Mouse (Mus musculus): Measurements from ENCODE around the gene Gm867. TPM values are rescaled to one million over a fixed set of nuclear protein-coding genes. Genes with fewer than 3 reads are reported as not detected.

Gm867 gene
- 0.62 and 0.66 TPM in 2 replicates for polyA plus RNA-seq (2015; fragmentation: Nextera tagmentation; extraction: Ambion mirVana)

DNA sequence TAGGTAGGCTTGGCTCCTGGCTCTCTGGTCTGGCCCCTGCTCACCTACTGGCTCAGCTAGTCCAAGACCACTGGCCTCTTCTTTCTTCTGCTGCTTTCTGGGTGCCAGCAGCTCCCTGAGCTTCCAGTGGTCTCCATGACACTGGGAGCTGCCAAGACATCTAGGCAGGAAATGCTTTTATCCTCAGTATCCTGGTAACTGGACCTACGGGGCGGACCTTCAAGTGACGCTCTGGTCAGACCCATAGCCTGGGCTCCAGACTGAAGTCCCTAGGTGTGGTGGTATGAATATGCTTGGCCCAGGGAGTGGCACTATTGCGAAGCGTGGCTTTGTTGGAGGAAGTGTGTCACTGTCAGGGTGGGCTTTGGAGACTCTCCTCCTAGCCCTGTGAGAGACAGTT is at the start of gene Gm867:
Gene Gm867 (minus strand): TSS at position 153 of the 400 bp plus-strand sequence.

DNA sequence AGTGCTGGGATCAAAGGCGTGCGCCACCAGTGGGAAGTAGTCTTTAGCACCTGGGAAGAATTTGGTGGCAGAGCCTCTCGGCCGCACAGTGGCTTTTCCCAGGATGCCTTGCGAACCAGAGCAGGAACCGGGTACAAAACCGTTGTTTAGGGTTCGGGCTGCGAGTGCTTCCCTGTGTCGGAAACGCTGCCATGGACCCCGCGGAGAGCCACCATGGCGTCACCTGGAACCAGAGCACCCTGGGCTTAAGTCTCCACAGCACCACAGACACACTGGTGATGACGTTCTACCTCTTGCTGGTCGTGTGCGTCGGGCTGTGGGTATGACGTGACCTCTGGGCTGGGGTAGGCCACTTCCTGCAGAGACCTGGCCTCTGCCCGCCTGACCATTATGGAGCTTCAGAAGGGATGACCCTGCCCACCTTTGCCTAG is 13.9 kb upstream of the Gm867 start, which contains the start of gene Gm5134:
Gene Gm5134 (plus strand): TSS at position 134 of the 431 bp plus-strand sequence.

DNA sequence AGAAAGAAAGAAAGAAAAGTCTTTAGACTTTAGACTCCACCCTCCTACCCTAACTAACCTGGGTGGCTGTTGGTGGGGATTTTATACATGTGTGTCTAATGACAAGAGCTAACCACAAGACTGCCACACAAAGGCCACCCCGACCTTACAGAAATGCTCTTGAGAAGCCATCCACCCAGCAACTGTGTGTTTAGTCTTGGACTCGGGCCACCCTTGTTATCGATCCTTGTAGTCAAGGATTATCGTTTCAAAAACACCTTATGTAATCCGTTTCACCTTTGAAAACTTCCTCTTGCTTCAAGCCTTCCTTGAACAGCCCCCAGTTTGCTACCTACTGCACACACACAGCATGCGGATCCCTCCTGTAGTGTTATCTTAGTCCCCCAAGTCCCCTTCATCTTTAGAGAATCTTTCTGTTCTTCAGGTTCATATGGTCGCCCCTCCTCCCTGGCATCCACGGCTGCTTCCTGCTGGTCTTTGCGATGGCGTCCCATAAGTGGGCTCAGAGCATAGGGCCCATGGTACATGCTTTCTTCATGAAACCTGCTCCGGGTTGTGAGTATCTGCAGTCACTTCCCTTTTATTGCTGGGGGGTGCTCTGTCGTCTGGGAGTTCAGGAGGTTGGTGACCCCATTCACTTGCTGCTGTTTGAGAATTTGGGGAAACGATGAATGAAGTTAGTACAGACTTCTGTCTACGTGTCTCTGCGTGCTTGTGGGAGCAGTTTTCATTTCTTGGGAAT is 2.4 kb upstream of the Gm867 start, which contains the start of gene Vpreb3:
Gene Vpreb3 (plus strand): TSS at position 322 of the 742 bp plus-strand sequence.

DNA sequence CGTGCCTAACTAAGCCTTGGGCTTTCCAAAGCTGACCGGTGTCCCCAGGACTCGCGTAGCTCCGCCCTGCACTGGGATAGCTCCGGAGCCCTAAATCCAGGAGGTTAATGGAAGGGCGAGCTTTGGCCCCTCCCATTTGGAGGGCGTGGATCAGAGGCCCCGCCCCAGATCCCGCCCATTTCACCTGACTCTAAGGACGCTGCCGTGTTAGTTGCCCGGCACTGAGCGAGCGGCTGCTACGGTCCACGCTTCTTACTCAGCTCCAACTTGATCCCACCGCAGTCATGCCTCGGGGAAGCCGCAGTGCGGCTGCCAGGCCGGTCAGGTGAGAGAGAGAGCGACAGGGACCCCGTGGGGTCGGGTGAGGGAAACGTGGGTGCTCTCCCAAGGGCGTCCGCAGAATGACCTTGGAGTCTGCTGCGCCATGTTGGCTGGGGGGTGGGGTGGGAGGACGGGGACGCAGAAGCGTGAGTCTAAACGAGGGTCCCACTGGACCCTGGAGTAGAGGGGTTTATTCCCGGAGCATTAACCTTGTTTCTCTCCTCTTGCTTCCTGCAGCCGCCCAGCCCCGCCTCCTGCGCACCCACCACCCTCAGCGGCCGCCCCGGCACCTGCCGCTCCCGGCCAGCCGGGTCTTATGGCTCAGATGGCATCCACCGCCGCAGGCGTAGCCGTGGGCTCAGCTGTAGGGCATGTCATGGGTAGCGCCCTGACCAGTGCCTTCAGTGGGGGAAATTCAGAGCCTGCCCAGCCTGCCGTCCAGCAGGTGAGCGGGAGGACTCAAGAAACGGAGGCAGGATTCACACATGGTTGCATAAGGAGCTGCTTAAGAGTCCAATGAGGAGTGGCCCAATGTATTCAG is 4.6 kb downstream of the Gm867 start, which contains the start of gene Mmp11:
Gene Mmp11 (minus strand): TSS at position 817 of the 862 bp plus-strand sequence.

DNA sequence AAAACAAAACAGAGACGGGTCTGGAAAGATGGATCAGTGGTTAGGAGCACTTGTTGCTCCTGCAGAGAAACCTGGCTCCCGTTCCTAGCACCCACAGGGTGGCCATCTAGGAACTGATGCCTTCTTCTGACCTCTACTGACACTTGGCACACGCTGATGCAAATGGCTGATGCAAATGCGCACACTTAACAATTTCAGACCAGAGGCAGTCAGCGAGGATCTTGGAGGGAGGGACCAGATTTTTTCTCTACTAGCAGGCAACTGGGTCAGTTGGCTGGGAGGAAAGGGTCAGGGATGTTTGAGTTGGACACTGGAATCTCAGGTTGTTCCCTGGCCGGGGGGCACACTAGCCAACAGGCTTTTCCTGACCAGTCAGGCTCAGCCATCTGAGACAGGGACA is 7.6 kb downstream of the Gm867 start, which contains the start of gene Chchd10:
Gene Chchd10 (plus strand): TSS at position 240 of the 400 bp plus-strand sequence.

DNA sequence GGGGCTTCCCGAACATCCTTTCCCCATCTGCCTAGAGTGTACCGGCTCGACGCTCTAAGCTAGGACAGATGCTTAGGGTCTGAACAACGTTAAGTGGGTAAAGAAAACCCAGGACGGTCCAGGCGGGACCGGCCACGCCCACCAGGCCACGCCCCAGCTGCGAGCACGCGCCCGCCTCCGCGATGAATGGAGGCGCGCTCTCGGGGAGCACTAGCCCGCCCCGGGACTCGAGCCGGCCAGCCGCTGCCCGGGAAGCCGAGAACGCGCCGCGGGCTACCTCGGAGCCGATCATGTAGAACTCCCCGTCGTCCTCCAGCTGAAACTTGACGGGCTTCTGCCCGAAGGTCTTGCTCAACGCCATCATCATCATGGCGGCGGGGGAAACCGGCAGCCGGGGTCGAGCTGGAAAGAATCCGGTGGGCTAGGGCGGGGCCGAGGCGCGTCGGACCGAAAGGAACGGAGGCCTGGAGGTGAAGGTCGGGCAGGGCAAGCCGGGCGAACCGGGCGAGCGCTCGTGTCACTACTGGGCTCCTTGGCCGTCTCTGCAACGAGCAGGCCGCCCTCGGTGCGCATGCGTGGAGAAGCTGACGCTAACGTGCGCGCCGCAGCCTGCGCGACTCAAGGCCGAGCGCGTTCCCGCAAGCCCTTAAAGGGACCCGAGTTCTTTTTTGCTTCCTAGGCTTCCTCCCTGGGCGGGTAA is 19.3 kb downstream of the Gm867 start, which contains the start of gene Smarcb1:
Gene Smarcb1 (minus strand): TSS at position 592 of the 700 bp plus-strand sequence.

DNA sequence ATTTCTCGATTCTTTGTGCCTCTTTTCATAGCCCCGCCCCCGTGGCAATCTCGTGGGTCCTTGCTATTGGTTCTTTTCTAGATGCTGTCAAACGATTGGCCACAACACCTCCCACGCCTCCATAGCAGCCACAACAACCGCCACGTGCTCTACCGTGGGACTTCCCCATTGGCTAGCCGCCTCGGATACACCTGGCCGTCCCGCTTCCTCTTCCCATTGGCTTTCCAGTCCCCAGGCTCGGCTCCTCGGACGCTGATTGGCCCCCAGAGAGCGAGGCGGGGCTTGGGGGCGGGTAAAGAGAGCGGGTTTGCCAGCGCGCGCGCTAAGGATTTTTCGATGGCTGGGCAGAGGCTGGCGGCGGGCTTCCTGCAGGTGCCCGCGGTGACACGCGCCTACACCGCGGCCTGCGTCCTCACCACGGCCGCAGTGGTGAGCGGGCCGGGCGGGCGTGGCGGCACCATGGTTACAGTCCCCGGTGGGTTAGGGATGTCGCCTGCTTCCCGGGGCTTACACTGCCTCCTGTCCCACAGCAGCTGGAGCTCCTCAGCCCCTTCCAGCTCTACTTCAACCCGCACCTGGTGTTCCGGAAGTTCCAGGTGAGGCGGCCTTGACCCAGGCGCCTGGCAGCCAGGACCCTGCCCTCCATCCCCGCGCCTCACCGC is 47.3 kb downstream of the Gm867 start, which contains the start of gene Derl3:
Gene Derl3 (plus strand): TSS at position 325 of the 662 bp plus-strand sequence.

Other genes with a start within 250 kb of the Gm867 start
- 21.4 and 25.9 TPM in 2 replicates for gene Cabin1, start 176.3 kb downstream of the Gm867 start, polyA plus RNA-seq (2015; fragmentation: Nextera tagmentation; extraction: Ambion mirVana)
- 81.4 and 106 TPM in 2 replicates for gene Ddt, start 167.3 kb downstream of the Gm867 start, polyA plus RNA-seq (2015; fragmentation: Nextera tagmentation; extraction: Ambion mirVana)
- 0.22 TPM in 1 of 2 replicates, not detected in the other for gene Gm20441, start 159.7 kb downstream of the Gm867 start, polyA plus RNA-seq (2015; fragmentation: Nextera tagmentation; extraction: Ambion mirVana)
- 12.6 and 16.8 TPM in 2 replicates for gene Gstt3, start 159.3 kb downstream of the Gm867 start, polyA plus RNA-seq (2015; fragmentation: Nextera tagmentation; extraction: Ambion mirVana)
- 18.9 and 26.1 TPM in 2 replicates for gene Gstt1, start 142.1 kb downstream of the Gm867 start, polyA plus RNA-seq (2015; fragmentation: Nextera tagmentation; extraction: Ambion mirVana)
- not detected in 2 replicates for gene Gstt4, start 118.1 kb downstream of the Gm867 start, polyA plus RNA-seq (2015; fragmentation: Nextera tagmentation; extraction: Ambion mirVana)
- 39.0 and 42.7 TPM in 2 replicates for gene Gstt2, start 103.2 kb downstream of the Gm867 start, polyA plus RNA-seq (2015; fragmentation: Nextera tagmentation; extraction: Ambion mirVana)
- 540 and 846 TPM in 2 replicates for gene Mif, start 80.4 kb downstream of the Gm867 start, polyA plus RNA-seq (2015; fragmentation: Nextera tagmentation; extraction: Ambion mirVana)
- 0.32 and 3.0 TPM in 2 replicates for gene Derl3, start 47.3 kb downstream of the Gm867 start, polyA plus RNA-seq (2015; fragmentation: Nextera tagmentation; extraction: Ambion mirVana)
- 75.4 and 89.9 TPM in 2 replicates for gene Smarcb1, start 19.1 kb downstream of the Gm867 start, polyA plus RNA-seq (2015; fragmentation: Nextera tagmentation; extraction: Ambion mirVana)
- gene Chchd10, start 7.5 kb downstream of the Gm867 start, polyA plus RNA-seq (2015; fragmentation: Nextera tagmentation; extraction: Ambion mirVana), result 128 and 210 TPM in 2 replicates
- gene Mmp11, start 4.2 kb downstream of the Gm867 start, polyA plus RNA-seq (2015; fragmentation: Nextera tagmentation; extraction: Ambion mirVana), result 15.1 and 23.4 TPM in 2 replicates
- 2.9 and 4.8 TPM in 2 replicates for gene Vpreb3, start 2.4 kb upstream of the Gm867 start, polyA plus RNA-seq (2015; fragmentation: Nextera tagmentation; extraction: Ambion mirVana)
- 0.06 and 0.17 TPM in 2 replicates for gene Gm5134, start 13.8 kb upstream of the Gm867 start, polyA plus RNA-seq (2015; fragmentation: Nextera tagmentation; extraction: Ambion mirVana)
- gene Zfp280b, start 92.0 kb upstream of the Gm867 start, polyA plus RNA-seq (2015; fragmentation: Nextera tagmentation; extraction: Ambion mirVana), result 7.1 and 8.8 TPM in 2 replicates
- 0.06 TPM in 1 of 2 replicates, not detected in the other for gene Slc5a4b, start 170.3 kb upstream of the Gm867 start, polyA plus RNA-seq (2015; fragmentation: Nextera tagmentation; extraction: Ambion mirVana)
- not detected in 2 replicates for gene Slc5a4a, start 206.8 kb upstream of the Gm867 start, polyA plus RNA-seq (2015; fragmentation: Nextera tagmentation; extraction: Ambion mirVana)